ENCODE assay signal across 11 mouse cellular contexts in genomic region chr2:105311991-105312390, GRCm38 (mm10).
DNase-seq lines count a peak whose midpoint lies in the region; ATAC-seq and TF ChIP-seq lines count a peak whose summit lies in the region.
"Had no signal": no experiment of that assay in that cellular context is flagged by ENCODE, and none has a peak within 500 bp of the region (broad histone marks: within the 10 kb centered on the region; RNA-seq: fewer than 3 reads in every experiment).

No protein-coding gene starts in this region.

- H3K4me3 ChIP-seq in forebrain, embryonic 11.5 days (ENCODE audit: low read depth, low read length) = no peak overlapping the region
- no peak overlapping the region for H3K4me3 ChIP-seq in forebrain, embryonic 16.5 days (replicated peaks; ENCODE audit: low read length)
- no peak overlapping the region for H3K4me3 ChIP-seq in midbrain, embryonic 11.5 days (ENCODE audit: low read depth, low read length)
- no peak overlapping the region for H3K4me3 ChIP-seq in midbrain, embryonic 10.5 days
- H3K4me3 ChIP-seq in thymus, adult 2 months (ENCODE audit: control insufficient read depth, insufficient read depth, low read length) = no peak overlapping the region
- H3K4me3 ChIP-seq: erythroblast, embryonic 14.5 days had no signal

- 7% methylated on average over 7 of the region's 7 CpGs for WGBS in forebrain, embryonic 11.5 days
- WGBS in forebrain, embryonic 16.5 days = 4% methylated on average over 7 of the region's 7 CpGs
- 12% methylated on average over 7 of the region's 7 CpGs for WGBS in midbrain, embryonic 11.5 days
- WGBS in midbrain, embryonic 10.5 days = 23% methylated on average over 7 of the region's 7 CpGs
- 83% methylated on average over 7 of the region's 7 CpGs for WGBS in thymus, adult 2 months

- no peak overlapping the region for H3K27ac ChIP-seq in forebrain, embryonic 11.5 days (ENCODE audit: low read depth, low read length)
- no peak overlapping the region for H3K27ac ChIP-seq in forebrain, embryonic 16.5 days (ENCODE audit: low read length)
- no peak overlapping the region for H3K27ac ChIP-seq in midbrain, embryonic 11.5 days (ENCODE audit: low read depth, low read length)
- H3K27ac ChIP-seq in midbrain, embryonic 10.5 days (replicated peaks) = no peak overlapping the region
- no peak overlapping the region for H3K27ac ChIP-seq in thymus, adult 2 months (ENCODE audit: control insufficient read depth, insufficient read depth, low read length)
- H3K27ac ChIP-seq: liver, embryonic 14.5 days had no signal

- H3K4me1 ChIP-seq in forebrain, embryonic 11.5 days (replicated peaks; ENCODE audit: control insufficient read depth, insufficient read depth, low read length) = peaks cover 4% of the 10 kb centered on the region; the same call in 1 of the 2 replicates
- no peaks in the 10 kb centered on the region for H3K4me1 ChIP-seq in forebrain, embryonic 16.5 days (replicated peaks; ENCODE audit: control insufficient read depth, insufficient read depth, low read length)
- H3K4me1 ChIP-seq in midbrain, embryonic 11.5 days (ENCODE audit: control insufficient read depth, insufficient read depth, low read length) = peaks cover 5% of the 10 kb centered on the region; the same call in 1 of the 2 replicates
- H3K4me1 ChIP-seq in midbrain, embryonic 10.5 days = peaks cover 11% of the 10 kb centered on the region
- H3K4me1 ChIP-seq in thymus, adult 2 months (replicated peaks; ENCODE audit: control insufficient read depth, insufficient read depth, low read length) = no peaks in the 10 kb centered on the region

- TF ChIP-seq CTCF in thymus, adult 2 months (IDR thresholded peaks at IDR 0.05; ENCODE audit: borderline replicate concordance, control insufficient read depth, extremely low read depth, insufficient read depth, low read length, poor library complexity) = no peak

- H3K36me3 ChIP-seq in forebrain, embryonic 11.5 days (ENCODE audit: control insufficient read depth, insufficient read depth, low read length) = no peaks in the 10 kb centered on the region
- no peaks in the 10 kb centered on the region for H3K36me3 ChIP-seq in forebrain, embryonic 16.5 days (ENCODE audit: control insufficient read depth, insufficient read depth)
- H3K36me3 ChIP-seq in midbrain, embryonic 11.5 days (ENCODE audit: control insufficient read depth, insufficient read depth, low read length) = no peaks in the 10 kb centered on the region
- H3K36me3 ChIP-seq in midbrain, embryonic 10.5 days = no peaks in the 10 kb centered on the region
- H3K36me3 ChIP-seq in thymus, adult 2 months (ENCODE audit: control insufficient read depth, insufficient read depth, low read length) = no peaks in the 10 kb centered on the region

- 0 out of 2 replicates have a peak overlapping the region, but pooled peaks have one; percentile 15 for H3K4me2 ChIP-seq in forebrain, embryonic 11.5 days (ENCODE audit: low read depth, low read length, severe bottlenecking)
- H3K4me2 ChIP-seq in forebrain, embryonic 16.5 days (ENCODE audit: low read length) = no peak overlapping the region
- no peak overlapping the region for H3K4me2 ChIP-seq in midbrain, embryonic 11.5 days

- 0 out of 2 replicates have a peak, but pooled peaks have one; percentile 39 for ATAC-seq in forebrain, embryonic 11.5 days (replicated peaks; ENCODE audit: low FRiP score)
- ATAC-seq in forebrain, embryonic 16.5 days = no peak; the same call in 1 of the 2 replicates
- ATAC-seq in midbrain, embryonic 11.5 days (ENCODE audit: low FRiP score) = peak; percentile 57

- H3K9ac ChIP-seq in forebrain, embryonic 11.5 days (ENCODE audit: low read length) = no peak overlapping the region
- no peak overlapping the region for H3K9ac ChIP-seq in forebrain, embryonic 16.5 days (replicated peaks; ENCODE audit: low read depth, low read length)
- H3K9ac ChIP-seq in midbrain, embryonic 11.5 days (ENCODE audit: low read length) = no peak overlapping the region
- H3K9ac ChIP-seq: liver, embryonic 14.5 days had no signal

- no peak for DNase-seq in forebrain, embryonic 11.5 days (ENCODE audit: low spot score)
- DNase-seq in midbrain, embryonic 11.5 days (ENCODE audit: low spot score, missing footprints) = peak; percentile 88
- no peak for DNase-seq in midbrain, embryonic 10.5 days (ENCODE audit: low spot score)
- DNase-seq in mesoderm, embryonic 11.5 days (ENCODE audit: low read depth, low spot score) = peak; percentile 34
- DNase-seq in thymus, adult 2 months = no peak
- DNase-seq in testis, postnatal 14 days (ENCODE audit: low spot score) = no peak
- no peak for DNase-seq in layer of hippocampus, adult 9-10 months (ENCODE audit: low spot score)
- DNase-seq: adrenal gland, adult 8-10 months had no signal

- no peak for TF ChIP-seq POLR2A in thymus, adult 2 months (IDR thresholded peaks at IDR 0.05; ENCODE audit: control insufficient read depth, extremely low read depth, insufficient read depth, low read length, poor library complexity)

- H3K27me3 ChIP-seq in forebrain, embryonic 11.5 days (ENCODE audit: control insufficient read depth, insufficient read depth, low read length) = no peaks in the 10 kb centered on the region
- peaks cover 5% of the 10 kb centered on the region; the same call in 1 of the 2 replicates for H3K27me3 ChIP-seq in forebrain, embryonic 16.5 days (replicated peaks; ENCODE audit: control insufficient read depth, insufficient read depth, low read length)
- no peaks in the 10 kb centered on the region; the same call in none of the 2 replicates for H3K27me3 ChIP-seq in midbrain, embryonic 11.5 days (ENCODE audit: control insufficient read depth, insufficient read depth, low read length)
- peaks cover 11% of the 10 kb centered on the region; the same call in 1 of the 2 replicates for H3K27me3 ChIP-seq in midbrain, embryonic 10.5 days (ENCODE audit: low read depth, poor library complexity, severe bottlenecking)
- no peaks in the 10 kb centered on the region for H3K27me3 ChIP-seq in thymus, adult 2 months (ENCODE audit: control insufficient read depth, insufficient read depth, low read length)

- H3K9me3 ChIP-seq in forebrain, embryonic 11.5 days (ENCODE audit: control insufficient read depth, low read length) = no peaks in the 10 kb centered on the region
- H3K9me3 ChIP-seq in forebrain, embryonic 16.5 days (ENCODE audit: control insufficient read depth, low read length) = no peaks in the 10 kb centered on the region
- no peaks in the 10 kb centered on the region for H3K9me3 ChIP-seq in midbrain, embryonic 11.5 days (ENCODE audit: control insufficient read depth, low read length)
- no peaks in the 10 kb centered on the region for H3K9me3 ChIP-seq in midbrain, embryonic 10.5 days (replicated peaks)

Comparison
In these comparisons a context has a peak if more than half of its experiments do, and no peak if none do; other contexts are left out.
1. DNase-seq: peak in midbrain, embryonic 11.5 days (single experiment) and mesoderm, embryonic 11.5 days (single experiment); none in forebrain, embryonic 11.5 days (single experiment), midbrain, embryonic 10.5 days (single experiment), thymus, adult 2 months (single experiment), testis, postnatal 14 days (single experiment) and layer of hippocampus, adult 9-10 months (single experiment).